Mouse (Mus musculus): ENCODE measurements around the gene Cdkl3.

Cdkl3 gene

DNA sequence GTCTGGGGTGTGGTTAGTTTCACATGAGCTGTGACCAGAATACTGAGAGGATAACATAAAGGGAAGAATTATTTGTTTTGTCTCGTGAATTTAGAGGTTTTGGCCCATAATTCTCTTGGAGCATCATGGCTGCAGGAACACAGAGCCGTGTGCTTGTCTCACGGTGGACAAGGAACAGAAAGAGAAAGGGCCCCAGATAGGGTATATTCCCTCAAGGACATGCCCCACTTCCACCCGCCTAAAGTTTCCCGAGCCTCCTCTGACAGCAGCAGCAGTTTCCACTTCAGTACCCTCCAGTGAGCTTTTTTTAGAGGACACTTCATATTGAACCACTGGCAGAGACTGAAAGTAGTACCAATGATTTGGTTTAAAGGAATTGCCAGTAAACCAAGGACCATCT is 7.5 kb downstream of the Cdkl3 start:
- no peak for DNase-seq (ENCODE audit: low read depth)

DNA sequence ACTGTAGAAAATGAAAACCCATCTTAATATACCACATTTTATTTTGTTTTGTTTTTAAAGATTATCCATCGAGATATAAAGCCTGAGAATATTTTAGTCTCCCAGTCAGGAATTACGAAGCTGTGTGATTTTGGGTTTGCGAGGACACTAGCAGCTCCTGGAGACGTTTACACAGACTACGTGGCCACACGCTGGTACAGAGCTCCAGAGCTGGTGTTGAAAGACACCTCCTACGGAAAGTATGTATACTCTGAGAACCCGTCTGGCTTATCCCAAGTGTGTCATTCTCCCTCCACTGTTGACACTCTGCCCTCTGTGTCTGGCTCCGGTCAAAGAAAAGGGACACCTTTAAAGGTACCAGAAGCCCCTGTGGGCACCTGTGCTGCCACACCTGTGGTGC is 14.2 kb downstream of the Cdkl3 start:
- no peak for DNase-seq (ENCODE audit: low read depth)

DNA sequence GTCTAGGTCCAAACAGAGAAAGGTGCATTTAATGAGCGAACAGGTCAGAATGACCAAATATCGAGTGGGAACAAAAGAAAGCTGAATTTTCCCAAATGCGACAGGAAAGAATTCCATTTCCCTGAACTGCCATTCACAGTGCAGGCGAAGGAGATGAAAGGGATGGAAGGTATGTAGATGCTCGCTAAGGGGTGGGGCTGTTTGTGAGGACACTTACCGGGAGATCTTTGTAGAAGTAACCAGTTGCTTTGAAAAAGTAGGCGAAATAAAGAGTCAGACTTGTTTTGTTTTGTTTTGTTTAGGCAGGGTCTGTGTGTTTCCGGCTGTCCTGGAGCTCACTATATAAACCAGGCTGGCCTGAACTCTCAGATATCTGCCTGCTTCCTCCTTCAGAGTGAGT is 28.3 kb downstream of the Cdkl3 start:
- DNase-seq (ENCODE audit: low read depth) = no peak

DNA sequence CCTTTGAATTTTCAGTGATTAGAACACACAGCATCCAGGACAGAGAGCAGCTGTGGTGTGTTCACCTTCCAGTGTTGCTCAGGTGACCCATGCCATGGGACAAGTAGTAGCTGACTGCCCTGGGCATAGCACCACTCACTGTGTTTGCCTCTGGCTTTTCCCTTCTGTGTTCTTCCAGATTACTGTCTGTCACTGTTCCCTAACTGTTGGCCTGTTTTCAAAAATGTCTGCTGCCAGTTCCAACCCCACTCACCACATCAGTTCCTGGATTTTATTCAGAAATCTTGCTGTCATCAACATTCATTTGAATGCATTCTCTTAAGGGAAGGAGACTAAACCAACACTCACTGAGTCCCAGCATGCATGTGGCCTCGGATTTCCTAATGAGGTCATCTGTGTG is 29.9 kb downstream of the Cdkl3 start:
- DNase-seq (ENCODE audit: low read depth) = no peak

DNA sequence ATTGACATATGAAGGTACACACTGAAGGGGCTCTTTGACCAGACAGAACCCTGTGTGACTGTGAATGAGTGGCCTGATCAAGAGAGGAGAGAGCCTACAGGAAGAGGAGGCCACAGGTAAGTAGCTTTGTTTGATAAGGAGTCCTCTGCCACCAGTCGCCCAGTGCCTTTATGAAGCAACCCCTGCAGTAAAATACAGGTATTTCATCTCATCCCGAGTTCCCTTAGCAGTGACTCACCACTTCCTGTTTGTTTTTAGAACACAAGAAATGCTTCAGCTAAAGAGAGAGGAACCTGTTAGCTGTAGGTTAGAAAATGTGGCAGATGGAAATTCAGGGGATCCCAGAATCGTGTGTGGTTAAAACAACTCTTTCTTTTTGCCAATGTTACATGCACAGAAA is 31.9 kb downstream of the Cdkl3 start:
- DNase-seq (ENCODE audit: low read depth) = peak; percentile 68

DNA sequence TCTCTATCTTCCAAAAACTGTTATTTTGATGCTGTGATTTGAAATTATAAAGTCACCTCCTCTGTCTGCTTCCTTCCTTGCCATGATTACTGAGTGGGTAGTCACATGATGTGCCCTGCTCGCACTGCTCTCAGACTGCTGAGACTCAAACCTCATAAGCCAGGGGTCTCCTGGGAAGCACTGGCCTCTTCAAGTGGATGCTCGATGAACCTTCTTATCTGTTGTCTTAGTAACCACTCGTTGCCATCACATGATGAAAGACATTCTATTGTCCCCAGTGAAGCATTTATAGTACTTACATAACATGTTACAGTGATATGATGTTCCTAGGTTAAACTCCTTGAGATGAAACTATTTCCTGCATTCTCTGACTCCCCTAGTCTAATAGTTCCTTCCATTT is 33.6 kb downstream of the Cdkl3 start:
- DNase-seq (ENCODE audit: low read depth) = no peak

DNA sequence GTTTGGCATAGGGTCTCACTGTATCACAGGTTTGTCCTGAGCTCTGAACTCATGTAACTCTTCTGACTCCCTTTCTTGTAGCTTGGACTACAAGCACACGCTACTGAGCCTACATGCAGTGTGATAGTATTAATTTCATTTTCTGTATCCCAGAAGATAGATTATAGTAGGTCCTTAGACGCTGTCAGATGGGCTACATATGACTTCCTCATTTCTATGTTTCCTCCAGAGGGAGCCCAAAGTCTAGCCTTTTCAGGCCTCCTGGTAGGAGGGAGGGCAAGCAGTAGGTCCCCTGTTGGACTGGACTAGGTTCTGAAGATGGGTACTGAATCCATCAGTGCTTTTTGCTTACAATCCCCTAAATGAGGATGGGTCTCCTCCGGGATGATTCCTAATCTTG is 39.2 kb downstream of the Cdkl3 start:
- no peak for DNase-seq (ENCODE audit: low read depth)

DNA sequence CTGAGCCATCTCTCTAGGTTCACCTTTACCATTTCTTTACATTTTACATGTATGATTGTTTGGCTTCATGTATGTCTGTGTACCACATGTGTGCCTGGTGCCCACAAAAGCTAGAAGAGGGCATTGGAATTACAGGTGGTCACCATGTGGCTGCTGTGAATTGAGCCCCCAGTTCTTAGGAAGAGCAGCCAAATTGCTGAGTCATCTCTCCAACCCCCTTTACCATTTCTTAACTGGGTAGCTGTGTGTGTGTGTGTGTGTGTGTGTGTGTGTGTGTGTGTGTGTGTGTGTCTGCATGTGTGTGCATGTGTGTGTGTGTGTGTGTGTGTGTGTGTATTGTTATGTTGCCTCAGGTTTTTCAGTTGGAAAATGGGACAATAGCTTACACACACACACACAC is 40.1 kb downstream of the Cdkl3 start:
- no peak for DNase-seq (ENCODE audit: low read depth)

DNA sequence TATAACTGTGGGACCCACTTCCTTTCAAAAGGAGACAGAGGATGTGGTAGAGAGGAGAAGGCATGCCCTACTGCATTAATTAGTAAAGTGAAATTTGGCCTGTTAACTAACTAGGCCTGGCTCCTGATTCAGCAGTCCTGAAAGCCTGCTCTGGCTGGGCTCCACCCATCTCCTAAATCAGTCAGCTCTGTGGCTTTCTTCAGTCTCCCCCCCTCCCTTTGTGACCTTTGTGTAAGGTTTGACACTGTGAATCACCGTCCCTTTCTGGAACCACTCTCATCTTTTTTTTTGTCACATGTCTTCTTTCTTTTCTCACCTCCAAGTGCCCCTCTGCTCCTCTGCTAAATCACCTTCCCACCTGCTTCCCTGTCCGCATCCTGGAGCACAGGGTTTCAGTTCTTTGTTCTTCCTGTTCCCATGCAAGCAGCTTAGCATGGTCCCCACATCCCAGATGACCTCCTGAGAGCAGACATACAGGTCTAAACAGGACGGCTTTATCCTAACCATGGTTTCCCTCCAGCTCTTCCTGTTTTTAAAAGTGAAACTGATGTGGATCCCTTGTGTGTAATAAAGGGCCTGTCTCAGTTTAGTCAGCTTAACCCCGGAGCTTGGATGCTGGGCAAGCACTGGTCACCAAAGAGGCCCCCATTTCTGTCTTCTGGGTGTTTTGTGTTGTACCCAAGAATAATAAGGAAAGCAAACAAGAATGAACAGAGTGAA is 42.6 kb downstream of the Cdkl3 start:
- peak; percentile 63 for DNase-seq (ENCODE audit: low read depth)

DNA sequence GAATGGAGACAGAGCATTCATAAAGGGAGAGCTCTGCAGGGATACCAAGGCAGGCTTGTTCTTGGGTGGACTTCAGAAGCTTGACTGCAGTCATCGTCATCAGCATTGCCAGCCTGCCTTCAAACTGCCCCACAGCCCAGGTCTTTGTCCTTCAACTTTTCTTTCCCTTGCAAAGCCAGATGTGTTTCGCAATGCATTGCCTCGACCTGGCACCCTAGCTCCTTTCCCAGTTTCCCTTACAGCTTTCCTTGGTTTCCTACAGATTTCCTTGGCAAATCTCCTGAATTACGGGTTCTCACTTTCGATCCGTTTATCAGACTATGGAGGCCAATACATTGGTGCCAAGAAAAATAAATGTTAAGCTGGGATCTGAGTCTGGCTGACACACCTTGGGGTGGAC is 49.4 kb downstream of the Cdkl3 start:
- DNase-seq (ENCODE audit: low read depth) = no peak

DNA sequence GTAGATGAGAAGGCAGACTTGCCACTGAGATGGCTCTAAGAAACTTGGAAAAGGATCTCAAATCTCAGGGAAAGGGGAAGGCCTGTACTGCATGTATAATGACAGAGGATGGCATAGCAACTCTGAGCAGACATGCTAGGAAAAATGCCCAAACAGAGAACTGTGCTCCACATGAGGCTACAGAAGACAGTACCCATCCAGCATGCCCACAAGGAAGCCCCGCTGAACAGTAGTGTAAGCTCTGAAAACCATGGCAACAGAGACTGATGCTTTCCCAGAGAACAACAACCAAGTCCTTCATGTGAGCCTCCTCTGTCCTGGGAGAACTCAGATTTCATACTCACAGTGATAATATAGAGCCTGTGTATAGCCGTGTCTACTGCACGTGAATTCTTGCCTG is 50.7 kb downstream of the Cdkl3 start:
- no peak for DNase-seq (ENCODE audit: low read depth)

DNA sequence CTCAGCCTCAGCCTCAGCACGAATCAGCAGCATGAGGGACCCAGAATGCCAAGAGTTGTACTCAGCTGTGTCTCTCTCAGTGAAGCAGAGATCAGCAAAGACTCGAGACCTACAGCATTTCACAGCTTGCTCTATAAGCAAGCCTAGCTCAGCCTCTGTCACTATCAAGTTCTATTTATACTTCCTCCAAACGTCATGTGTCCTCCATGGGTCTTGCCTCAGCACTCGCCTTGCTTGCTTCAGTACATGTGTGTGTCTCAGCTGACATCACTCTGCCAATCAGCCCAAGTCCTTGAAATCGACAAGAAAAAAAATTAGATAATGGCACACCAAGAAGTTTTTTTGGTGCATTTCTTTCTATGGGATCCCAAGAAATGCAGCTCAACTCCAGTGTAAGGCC is 52.2 kb downstream of the Cdkl3 start:
- DNase-seq (ENCODE audit: low read depth) = no peak

DNA sequence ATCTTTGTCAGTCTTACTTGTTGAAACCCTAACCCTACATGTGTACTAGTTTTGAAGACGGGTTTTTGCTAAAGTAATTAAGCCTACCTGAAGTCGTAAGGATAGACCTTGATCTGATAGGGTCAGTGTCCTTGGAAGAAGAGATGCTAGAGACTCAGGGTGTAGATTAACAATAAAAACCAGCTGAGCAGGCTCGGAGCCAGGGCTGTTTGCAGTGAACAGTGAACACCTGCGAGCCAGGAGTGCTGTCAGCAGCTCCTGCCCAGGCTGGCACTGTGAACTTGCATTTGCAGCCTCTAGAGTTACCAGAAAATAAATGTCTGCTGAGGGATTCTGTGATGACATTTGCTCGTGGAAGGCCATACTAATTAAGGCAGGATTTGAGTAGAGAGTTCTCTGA is 55.0 kb downstream of the Cdkl3 start:
- no peak for DNase-seq (ENCODE audit: low read depth)

DNA sequence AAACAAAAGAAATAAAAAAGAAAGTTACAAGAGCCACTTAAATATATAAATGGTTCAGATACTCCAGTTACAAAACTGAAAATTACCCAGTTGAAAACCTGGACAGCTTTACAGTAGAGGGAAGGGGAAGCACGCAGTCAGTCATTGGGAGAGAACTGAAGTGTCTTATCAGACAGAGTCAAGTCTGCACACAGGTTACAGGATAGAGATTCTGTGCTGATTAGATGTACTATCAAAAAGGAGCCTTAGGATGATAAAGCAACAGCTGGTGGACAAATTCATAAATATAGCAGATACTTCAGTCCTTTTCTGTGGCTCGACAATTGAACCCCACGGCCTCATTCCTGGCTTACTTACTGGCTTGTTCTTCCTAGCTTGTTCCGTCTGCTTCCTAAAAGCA is 56.3 kb downstream of the Cdkl3 start:
- DNase-seq (ENCODE audit: low read depth) = no peak

DNA sequence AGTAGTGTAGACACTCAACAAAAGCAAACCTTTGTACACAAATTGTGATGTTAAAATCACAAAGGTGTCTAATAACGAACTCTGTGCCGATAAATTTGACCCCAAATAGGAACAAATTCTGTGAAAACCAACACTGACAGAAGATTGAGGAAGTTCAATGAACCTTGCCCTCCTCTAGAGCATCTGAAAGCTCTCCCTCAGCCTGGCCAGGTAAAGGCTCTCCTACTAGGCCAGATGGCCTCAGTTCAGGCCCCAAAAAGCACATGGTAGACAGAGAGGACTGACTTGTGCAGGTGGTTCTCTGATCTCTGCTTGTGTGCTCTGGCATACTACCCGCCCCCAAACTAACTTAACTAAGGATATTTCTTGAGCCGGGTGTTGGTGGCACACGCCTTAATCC is 58.4 kb downstream of the Cdkl3 start:
- no peak for DNase-seq (ENCODE audit: low read depth)

DNA sequence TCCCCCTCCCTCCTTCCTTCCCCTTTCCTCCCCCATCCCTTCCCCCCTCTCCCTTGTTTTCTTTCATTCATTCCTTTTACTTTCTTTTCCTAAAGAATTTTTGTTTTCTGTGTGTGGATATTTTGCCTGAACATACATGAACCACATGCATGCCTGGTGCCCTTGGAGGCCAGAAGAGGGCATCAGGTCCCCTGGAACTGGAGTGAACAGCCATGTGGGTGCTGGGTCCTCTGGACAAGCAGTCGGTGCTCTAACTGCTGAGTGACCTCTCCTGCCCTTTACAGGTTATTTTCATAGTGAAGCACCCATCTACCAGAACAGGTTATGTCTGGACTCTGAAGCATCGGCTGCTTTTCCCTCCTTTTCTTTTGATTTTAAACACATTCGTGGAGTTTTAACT is 60.4 kb downstream of the Cdkl3 start:
- DNase-seq (ENCODE audit: low read depth) = peak; percentile 63

DNA sequence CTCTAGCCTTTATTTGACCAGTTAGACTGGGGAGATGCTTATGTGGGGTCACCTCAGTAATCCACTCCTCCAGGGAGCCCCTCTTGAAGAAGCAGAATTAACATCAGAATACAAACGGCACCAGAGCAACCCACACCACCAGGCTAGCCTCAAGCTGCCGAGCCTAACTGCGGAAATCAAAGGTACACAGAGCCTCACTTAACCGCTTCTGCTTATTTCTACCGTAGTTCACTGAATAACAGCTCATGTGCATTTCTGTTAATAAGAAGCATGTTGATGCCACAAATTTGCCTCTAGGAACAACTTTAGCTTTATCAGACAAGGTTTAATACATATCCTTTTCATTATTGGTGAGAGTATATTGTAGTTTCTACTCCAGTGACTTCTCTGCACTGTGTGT is 61.8 kb downstream of the Cdkl3 start:
- peak; percentile 62 for DNase-seq (ENCODE audit: low read depth)

DNA sequence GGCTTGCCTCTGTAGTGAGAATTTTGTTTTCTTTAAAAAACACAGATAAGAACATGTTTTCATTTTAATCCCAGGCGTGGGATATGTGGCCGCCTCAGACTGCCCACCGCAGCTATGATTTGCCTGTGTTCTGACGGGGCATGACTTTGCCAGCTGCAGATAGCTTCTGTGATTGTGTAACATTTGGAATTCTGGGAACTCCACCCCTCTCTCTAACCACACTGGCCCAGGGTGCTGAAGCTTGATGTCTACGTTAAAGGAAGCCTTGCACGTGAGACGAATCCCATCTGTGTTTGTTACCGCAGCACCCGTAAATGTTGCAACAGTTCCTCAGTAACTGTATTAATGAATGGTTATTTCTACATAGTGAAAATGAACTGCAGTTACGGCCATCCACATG is 67.7 kb downstream of the Cdkl3 start:
- no peak for DNase-seq (ENCODE audit: low read depth)

DNA sequence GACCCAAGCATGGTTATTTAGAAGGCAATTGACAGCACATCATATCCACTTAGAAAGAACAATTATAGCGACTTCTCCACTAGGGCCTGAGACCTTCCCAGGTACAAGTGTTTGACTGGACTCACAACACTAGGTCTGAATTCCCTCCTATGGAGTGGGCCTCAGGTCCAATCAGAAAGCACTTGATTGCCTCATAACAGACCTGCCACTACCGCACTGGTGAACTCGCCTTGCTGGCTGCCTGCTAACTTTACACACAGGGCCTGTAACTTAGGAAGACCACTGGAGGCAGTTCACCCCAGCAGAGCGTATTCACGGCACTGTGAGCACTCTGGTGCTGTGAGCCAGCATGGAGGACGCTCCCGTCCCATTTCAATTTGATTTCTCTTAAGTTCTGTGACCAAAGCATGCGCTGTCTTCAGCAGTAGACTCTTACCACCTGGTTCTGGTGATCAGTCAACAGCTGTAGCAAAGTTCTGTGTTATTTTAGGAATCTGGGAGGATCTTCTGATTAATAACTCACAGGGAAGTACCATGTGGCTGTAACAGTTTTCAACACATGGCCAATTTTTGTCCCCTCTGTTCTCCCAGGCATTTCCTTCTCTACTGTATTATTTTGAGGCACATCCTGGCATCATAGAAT is 69.6 kb downstream of the Cdkl3 start:
- DNase-seq (ENCODE audit: low read depth) = no peak

DNA sequence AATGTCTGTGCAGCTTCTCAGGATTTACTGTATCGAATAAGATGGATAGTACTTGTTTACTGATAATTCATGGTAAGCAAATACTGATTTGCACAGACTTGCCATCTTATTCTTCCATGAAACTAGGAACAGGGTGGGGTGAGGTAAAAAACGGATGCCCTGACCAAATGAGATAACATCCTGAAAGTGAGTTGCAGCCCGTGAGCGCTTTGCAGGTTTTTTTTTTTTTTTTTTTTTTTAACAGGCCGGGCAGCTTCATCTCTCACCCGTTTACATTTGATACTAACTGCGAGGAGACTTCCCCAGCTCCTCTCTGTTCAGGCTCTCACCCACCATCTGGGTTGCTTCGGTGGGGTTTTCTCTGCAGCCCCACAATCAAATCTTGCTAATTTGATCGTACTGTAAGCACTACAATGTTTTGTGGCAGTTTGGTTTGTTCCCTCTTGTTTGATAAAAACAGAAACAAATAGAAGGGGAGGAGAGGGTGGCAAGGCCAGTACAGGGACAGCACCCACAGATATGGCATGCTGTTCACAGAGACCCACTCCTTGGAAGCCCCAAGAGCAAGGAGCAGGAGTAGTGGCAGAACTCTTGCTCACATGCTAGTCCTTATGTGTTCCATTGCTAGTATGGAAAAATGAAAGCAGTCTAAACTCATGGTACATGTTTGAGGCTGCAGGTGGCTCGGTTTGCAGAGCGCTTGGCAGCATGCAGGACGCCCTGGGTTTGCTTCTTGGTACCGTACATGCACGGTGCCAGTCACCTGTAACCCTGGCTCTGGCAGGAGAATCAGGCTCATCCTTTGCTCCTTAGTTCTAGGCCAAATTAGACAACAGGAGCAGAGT is 70.8 kb downstream of the Cdkl3 start:
- peak; percentile 51 for DNase-seq (ENCODE audit: low read depth)

DNA sequence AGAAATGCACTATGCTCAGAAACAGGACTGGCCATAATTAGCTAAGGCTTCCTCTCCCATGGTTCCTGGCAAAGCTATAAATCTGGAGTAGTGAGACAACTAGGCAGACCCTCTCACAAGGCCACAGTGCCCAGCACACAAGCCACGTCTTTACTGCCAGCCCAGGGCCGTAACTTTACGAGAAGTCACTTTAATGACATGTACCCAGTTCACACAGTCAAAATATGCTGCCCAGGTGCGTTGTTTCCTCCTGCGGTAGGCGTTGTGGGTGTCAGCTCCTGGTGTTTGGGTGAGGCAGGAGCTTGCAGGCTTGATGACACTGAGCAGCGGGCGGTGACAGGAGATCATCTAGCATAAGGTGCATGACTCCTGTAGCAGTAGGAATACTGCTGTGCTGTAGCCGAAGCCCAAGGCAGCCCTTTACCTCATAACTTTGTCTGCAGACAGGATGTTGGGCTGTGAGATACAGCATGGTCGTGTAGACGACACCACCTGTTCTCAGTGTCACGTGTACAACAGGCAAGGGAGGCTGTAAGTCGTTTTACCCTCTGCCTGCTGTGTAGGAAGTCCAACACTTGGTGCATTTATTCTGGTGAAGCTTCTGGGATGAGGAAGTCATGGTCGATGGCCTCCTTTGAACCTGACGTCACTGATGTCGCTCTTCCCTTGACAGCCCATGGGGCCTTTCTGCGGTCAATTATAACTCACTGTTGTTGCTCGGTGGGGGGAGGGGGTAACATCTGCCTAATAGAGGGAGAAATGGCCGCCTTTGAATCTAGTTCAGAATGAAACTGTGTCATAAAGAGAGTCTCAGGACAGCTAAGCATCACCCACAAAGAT is 72.0 kb downstream of the Cdkl3 start:
- peak; percentile 86 for DNase-seq (ENCODE audit: low read depth)

DNA sequence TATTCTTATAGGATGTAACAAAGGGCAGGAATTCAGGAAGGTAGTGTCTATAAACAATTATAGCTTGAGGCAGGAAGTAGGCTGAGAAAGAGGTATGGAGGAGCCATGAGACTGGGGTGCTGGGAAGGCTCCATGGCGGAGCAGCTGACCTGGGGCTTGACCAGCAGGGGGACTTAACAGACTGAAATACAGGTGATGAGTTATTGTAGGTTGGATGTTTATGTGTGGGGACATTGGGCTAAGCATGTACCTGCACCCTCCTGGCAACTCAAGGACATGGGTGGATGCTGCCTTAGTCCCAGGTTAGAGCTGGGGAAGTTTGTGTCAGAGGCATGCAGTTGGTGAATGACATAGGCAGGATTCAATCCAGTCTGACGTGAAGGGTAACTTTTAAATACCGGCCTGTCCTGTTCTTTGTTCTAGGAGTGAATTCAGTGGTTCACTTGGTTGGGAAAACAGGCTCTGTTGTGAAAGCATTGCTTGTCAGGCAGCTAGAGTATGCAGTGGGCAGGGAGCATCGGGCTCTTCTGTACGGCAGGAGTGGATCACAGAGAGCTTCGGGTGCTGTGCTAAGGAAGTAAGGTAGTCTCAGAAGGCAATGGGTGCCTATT is 72.8 kb downstream of the Cdkl3 start:
- no peak for DNase-seq (ENCODE audit: low read depth)
